ENCODE assay signal across 9 mouse cellular contexts in the genomic region with DNA sequence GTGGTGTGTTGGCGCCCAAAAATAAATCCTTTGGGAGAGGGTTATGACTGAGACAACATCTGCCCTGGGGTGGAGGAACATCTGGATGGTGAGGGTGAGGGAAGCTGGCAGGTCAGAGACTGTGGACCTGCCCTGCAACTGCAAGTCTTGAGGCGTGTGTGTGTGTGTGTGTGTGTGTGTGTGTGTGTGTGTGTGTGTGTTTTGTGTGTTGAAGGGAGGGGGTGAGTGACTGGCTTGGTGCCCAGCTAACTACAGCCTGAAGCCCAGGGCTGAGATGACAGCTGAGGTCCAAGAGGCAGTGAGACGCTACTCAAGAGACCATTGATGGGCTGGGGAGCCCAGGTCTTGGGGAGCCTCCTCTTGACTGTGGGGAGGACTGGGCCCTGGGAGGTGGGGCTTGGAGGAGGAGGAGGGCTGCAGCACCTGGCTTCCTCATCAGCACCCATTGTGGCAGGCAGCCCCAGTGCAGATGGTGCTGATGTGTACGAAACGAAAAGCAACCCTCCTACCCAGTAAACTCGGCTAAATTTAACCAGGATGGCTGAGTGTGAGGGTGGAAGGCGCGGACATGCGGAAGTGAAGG.
DNase-seq lines count a peak whose midpoint lies in the region; ATAC-seq lines count a peak whose summit lies in the region.
"Had no signal": no experiment of that assay in that cellular context is flagged by ENCODE, and none has a peak within 500 bp of the region (broad histone marks: within the 10 kb centered on the region; RNA-seq: fewer than 3 reads in every experiment).

No protein-coding gene starts in this region.

- H3K4me2 ChIP-seq in midbrain, embryonic 16.5 days (ENCODE audit: low read length): no peak overlapping the region
- H3K4me2 ChIP-seq: midbrain, embryonic 12.5 days had no signal

- no peak overlapping the region for H3K9ac ChIP-seq in midbrain, embryonic 16.5 days (ENCODE audit: low read depth, low read length)
- H3K9ac ChIP-seq: midbrain, embryonic 12.5 days had no signal

- no peak overlapping the region for H3K4me3 ChIP-seq in midbrain, embryonic 16.5 days (ENCODE audit: low read depth, low read length)
- H3K4me3 ChIP-seq: midbrain, embryonic 12.5 days had no signal

- peak; percentile 22 for ATAC-seq in activated CD4-positive, CD25-positive, alpha-beta regulatory T cell, adult 4 months
- 0 out of 2 replicates have a peak, but pooled peaks have one; percentile 22 for ATAC-seq in midbrain, embryonic 16.5 days

- H3K27ac ChIP-seq in midbrain, embryonic 16.5 days (ENCODE audit: low read length): no peak overlapping the region
- H3K27ac ChIP-seq: midbrain, embryonic 12.5 days had no signal

- no peaks in the 10 kb centered on the region for H3K27me3 ChIP-seq in midbrain, embryonic 16.5 days (ENCODE audit: control insufficient read depth, insufficient read depth, low read depth, low read length)
- H3K27me3 ChIP-seq: midbrain, embryonic 12.5 days had no signal

- DNase-seq in layer of hippocampus, adult 11-12 months (ENCODE audit: low spot score): peak; percentile 53
- DNase-seq in layer of hippocampus, postnatal 25 days (ENCODE audit: extremely low spot score in 1 of 2, low spot score in 1 of 2): no peak
- peak; percentile 85 for DNase-seq in brain, adult 2 months (ENCODE audit: low read depth, low spot score)
- no peak for DNase-seq in embryo, embryonic 10 days (ENCODE audit: low spot score)
- DNase-seq in adrenal gland, adult 8-10 months: no peak
- DNase-seq in cerebellum, postnatal 14 days: no peak

- 79% methylated on average over 9 of the region's 9 CpGs for WGBS in midbrain, embryonic 16.5 days

- H3K4me1 ChIP-seq in midbrain, embryonic 16.5 days (ENCODE audit: control insufficient read depth, insufficient read depth, low read length): no peaks in the 10 kb centered on the region
- H3K4me1 ChIP-seq: midbrain, embryonic 12.5 days had no signal

- no peaks in the 10 kb centered on the region for H3K36me3 ChIP-seq in midbrain, embryonic 16.5 days (ENCODE audit: control insufficient read depth, insufficient read depth, low read length)
- H3K36me3 ChIP-seq: midbrain, embryonic 12.5 days had no signal

- no peaks in the 10 kb centered on the region for H3K9me3 ChIP-seq in midbrain, embryonic 16.5 days (replicated peaks; ENCODE audit: control insufficient read depth, low read length, poor library complexity, severe bottlenecking)
- H3K9me3 ChIP-seq: midbrain, embryonic 12.5 days had no signal

Comparison
In these comparisons a context has a peak if more than half of its experiments do, and no peak if none do; other contexts are left out.
1. DNase-seq: peak in layer of hippocampus, adult 11-12 months (single experiment) and brain, adult 2 months (single experiment); none in layer of hippocampus, postnatal 25 days (0 of 2), embryo, embryonic 10 days (single experiment), adrenal gland, adult 8-10 months (single experiment) and cerebellum, postnatal 14 days (0 of 2).